8 mouse cellular contexts compared by ENCODE assay signal in the genomic region with DNA sequence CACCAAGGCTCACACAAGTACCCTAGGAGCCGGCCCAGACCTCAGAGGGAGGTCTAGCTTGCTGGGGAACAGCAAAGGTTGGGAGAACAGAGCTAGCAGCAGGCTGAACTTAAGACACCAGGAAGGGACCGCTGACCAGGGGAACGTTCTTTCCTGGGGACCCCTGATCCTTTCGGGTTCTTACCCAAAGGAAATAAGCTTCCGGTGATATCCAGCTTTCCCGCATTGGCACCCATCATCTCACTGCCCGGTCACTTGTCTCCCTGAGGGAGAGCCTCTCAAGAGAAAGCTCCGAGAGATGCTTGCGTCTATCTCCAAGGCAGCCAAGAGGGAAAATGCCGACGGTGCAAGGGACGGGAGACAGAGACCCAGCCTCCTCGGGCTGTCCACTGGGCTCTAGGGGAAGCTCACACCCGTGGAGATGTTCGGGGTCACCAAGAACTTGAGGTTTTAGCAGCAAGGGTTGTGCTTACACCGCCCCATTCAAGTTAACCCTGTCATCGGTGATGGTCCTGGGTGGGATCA. TPM values are rescaled to one million over a fixed set of nuclear protein-coding genes. Genes with fewer than 3 reads are reported as not detected.
DNase-seq lines count a peak whose midpoint lies in the region; ATAC-seq lines count a peak whose summit lies in the region.

No protein-coding gene starts in this region.

- intact Hi-C loops in left cerebral cortex, postnatal 25 days (cut with DNase I) = loop anchor here (5.0 kb wide), 1 partner anchor 79 kb away; no protein-coding TSS in a partner anchor

- H3K27ac ChIP-seq in kidney, embryonic 15.5 days = no peak overlapping the region
- H3K27ac ChIP-seq in hindbrain, embryonic 10.5 days = peak overlapping the region; percentile 86
- H3K27ac ChIP-seq in midbrain, embryonic 12.5 days (replicated peaks) = peak overlapping the region; percentile 87

- no peaks in the 10 kb centered on the region for H3K36me3 ChIP-seq in kidney, embryonic 15.5 days
- no peaks in the 10 kb centered on the region for H3K36me3 ChIP-seq in hindbrain, embryonic 10.5 days
- no peaks in the 10 kb centered on the region for H3K36me3 ChIP-seq in midbrain, embryonic 12.5 days

- H3K9ac ChIP-seq in kidney, embryonic 15.5 days = peak overlapping the region; percentile 51; the same call in 1 of the 2 replicates
- no peak overlapping the region; the same call in 1 of the 2 replicates for H3K9ac ChIP-seq in midbrain, embryonic 12.5 days (replicated peaks)

- H3K9me3 ChIP-seq in kidney, embryonic 15.5 days (replicated peaks) = no peaks in the 10 kb centered on the region
- no peaks in the 10 kb centered on the region for H3K9me3 ChIP-seq in hindbrain, embryonic 10.5 days
- no peaks in the 10 kb centered on the region for H3K9me3 ChIP-seq in midbrain, embryonic 12.5 days

- H3K4me1 ChIP-seq in kidney, embryonic 15.5 days = peaks cover 24% of the 10 kb centered on the region
- H3K4me1 ChIP-seq in hindbrain, embryonic 10.5 days (replicated peaks) = peaks cover 31% of the 10 kb centered on the region
- peaks cover 12% of the 10 kb centered on the region; the same call in 1 of the 2 replicates for H3K4me1 ChIP-seq in midbrain, embryonic 12.5 days

- no peak; the same call in 1 of the 2 replicates for ATAC-seq in kidney, embryonic 15.5 days (replicated peaks; ENCODE audit: low FRiP score)
- ATAC-seq in midbrain, embryonic 12.5 days (ENCODE audit: low FRiP score, low read depth) = no peak

- peak overlapping the region; percentile 67 for H3K4me3 ChIP-seq in kidney, embryonic 15.5 days (replicated peaks)
- H3K4me3 ChIP-seq in hindbrain, embryonic 10.5 days = peak overlapping the region; percentile 72
- H3K4me3 ChIP-seq in midbrain, embryonic 12.5 days = peak overlapping the region; percentile 68

- DNase-seq in kidney, postnatal 25 days = no peak
- DNase-seq in embryo, embryonic 9.5 days (ENCODE audit: extremely low spot score) = peak; percentile 23
- no peak for DNase-seq in hindbrain, embryonic 10.5 days (ENCODE audit: low spot score)
- no peak for DNase-seq in layer of hippocampus, adult 9-10 months (ENCODE audit: low spot score)
- no peak for DNase-seq in adrenal gland, postnatal 4 days (ENCODE audit: low spot score in 2 of 2)
- no peak for DNase-seq in left cerebral cortex, postnatal 25 days (ENCODE audit: low spot score in 2 of 2)

- peaks cover 8% of the 10 kb centered on the region for H3K27me3 ChIP-seq in kidney, embryonic 15.5 days
- H3K27me3 ChIP-seq in hindbrain, embryonic 10.5 days (ENCODE audit: insufficient read depth, poor library complexity, severe bottlenecking) = peaks cover 46% of the 10 kb centered on the region
- peaks cover 28% of the 10 kb centered on the region for H3K27me3 ChIP-seq in midbrain, embryonic 12.5 days

- H3K4me2 ChIP-seq in kidney, embryonic 15.5 days = peak overlapping the region; percentile 97
- peak overlapping the region; percentile 96 for H3K4me2 ChIP-seq in midbrain, embryonic 12.5 days (replicated peaks)

- WGBS in kidney, embryonic 15.5 days = 9% methylated on average over 17 of the region's 17 CpGs
- 5% methylated on average over 17 of the region's 17 CpGs for WGBS in hindbrain, embryonic 10.5 days
- WGBS in midbrain, embryonic 12.5 days = 11% methylated on average over 17 of the region's 17 CpGs

RNA-seq across cellular contexts. Expression of a gene that starts 0.4 kb away (rescaled TPM):
- 19.8 and 20.0 TPM in 2 replicates for polyA plus RNA-seq in kidney, embryonic 15.5 days (2015; fragmentation: Nextera tagmentation; extraction: Ambion mirVana)
- 16.3 and 22.3 TPM in 2 replicates for polyA plus RNA-seq in hindbrain, embryonic 10.5 days (2016; fragmentation: Nextera tagmentation; extraction: Ambion mirVana)
- polyA plus RNA-seq in midbrain, embryonic 12.5 days (2016; fragmentation: Nextera tagmentation; extraction: Ambion mirVana) = 26.8 and 28.3 TPM in 2 replicates
- total RNA-seq in adrenal gland, postnatal 4 days (2021) = 1 to 10 TPM; 7.9 to 9.6 TPM
- 100 to 1,000 TPM; 104 to 108 TPM for total RNA-seq in left cerebral cortex, postnatal 25 days (2021)

RNA-seq across cellular contexts. Expression of a gene that starts 14.3 kb away (rescaled TPM):
- polyA plus RNA-seq in kidney, embryonic 15.5 days (2015; fragmentation: Nextera tagmentation; extraction: Ambion mirVana) = not detected in 2 replicates
- polyA plus RNA-seq in hindbrain, embryonic 10.5 days (2016; fragmentation: Nextera tagmentation; extraction: Ambion mirVana) = not detected in 2 replicates
- polyA plus RNA-seq in midbrain, embryonic 12.5 days (2016; fragmentation: Nextera tagmentation; extraction: Ambion mirVana) = not detected in 2 replicates
- total RNA-seq in adrenal gland, postnatal 4 days (2021) = not detected
- total RNA-seq in left cerebral cortex, postnatal 25 days (2021) = not detected
